Mouse (Mus musculus) CD4-positive helper T cell, adult 2 months (primary cell): Measurements from ENCODE around the gene Paqr6.

Experiments
- DNase-seq: peaks from one replicate; pipeline ENCODE4 v3.0.0-alpha.2; 2012; ENCODE audit warnings: low read depth, missing footprints, low spot score

Gene Paqr6

DNA sequence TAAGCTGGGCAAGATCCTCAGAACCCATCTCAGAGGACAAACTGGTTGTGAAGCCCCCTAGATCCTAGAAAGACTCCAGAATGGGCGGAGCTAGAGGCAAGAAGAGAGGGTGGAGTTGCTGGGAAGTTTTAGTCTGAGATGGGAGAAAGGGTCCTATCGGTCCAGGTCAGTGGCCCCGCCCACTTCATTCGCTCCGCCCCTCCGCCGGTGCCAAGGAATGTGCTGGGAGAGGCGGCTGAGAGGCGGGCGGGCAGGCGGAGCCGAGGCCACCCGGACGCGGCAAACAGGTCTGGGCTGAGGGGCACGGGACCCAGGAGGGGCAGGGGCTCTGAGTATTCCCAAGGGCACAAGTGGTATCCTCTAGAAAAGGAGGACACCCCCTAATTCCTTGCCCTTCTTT is at the start of gene Paqr6:
TSS of gene Paqr6 (plus strand) at position 248 of the 400 bp plus-strand sequence.
- DNase-seq = no peak

DNA sequence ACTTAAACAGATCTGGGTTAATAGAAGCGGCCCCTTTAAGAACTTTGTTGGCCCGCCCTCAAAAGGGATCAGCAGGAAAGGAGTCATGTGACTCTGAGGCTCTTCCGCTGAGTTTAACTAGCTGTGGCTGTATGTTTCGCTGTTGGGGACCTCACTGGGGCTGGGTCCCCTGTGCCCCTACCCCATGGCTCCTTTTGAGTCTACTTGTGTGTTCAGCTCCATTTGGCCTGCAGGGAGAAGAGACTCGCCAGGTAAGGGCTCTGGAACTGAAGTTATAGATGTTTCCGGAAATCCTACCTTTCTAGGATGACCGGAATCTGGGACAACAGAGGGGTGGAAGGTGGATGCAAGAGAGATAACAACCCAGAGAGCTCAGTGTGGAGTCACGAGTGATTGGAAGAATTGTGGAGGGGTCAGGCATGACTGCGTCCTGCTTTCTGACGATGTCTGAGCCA is 39.4 kb upstream of the Paqr6 start, which contains the start of gene Glmp:
TSS of gene Glmp (plus strand) at position 73 of the 455 bp plus-strand sequence.
- peak; percentile 74 for DNase-seq

DNA sequence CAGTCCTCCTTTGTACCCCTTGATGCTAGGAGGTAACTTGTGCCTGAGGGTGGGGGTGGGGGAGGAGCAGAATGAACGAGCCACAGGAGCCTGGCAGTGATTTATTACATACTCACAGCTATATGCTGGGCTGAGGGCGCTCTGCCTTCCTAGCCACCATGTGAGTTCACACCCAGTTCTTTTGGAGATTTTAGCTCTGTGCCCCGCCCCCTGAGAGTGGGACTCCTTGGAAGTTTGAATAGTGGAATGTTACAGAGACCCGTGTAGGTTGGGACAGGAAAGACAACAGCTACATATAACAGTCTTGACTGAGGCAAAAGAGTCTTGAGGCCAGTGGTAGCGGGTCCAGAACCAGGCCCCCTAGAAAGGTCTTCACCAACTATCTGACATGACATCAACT is 35.4 kb upstream of the Paqr6 start:
- no peak for DNase-seq

DNA sequence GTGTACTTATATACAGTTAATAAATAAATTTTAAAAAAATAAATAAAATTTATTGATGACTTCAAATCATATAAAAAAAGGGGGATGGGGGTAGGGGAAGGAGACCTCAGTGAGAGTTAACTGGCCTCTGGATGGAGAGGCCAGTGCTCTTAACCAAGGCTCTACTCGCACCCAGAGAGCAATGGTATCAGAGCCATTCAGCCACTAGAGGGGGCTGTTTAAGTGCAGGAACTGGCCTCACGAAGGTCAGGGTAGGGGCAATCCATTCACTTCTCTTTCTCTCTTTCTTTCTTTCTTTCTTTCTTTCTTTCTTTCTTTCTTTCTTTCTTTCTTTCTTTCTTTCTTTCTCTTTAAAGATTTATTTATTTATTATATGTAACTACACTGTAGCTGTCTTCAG is 33.1 kb upstream of the Paqr6 start:
- DNase-seq = peak; percentile 62

DNA sequence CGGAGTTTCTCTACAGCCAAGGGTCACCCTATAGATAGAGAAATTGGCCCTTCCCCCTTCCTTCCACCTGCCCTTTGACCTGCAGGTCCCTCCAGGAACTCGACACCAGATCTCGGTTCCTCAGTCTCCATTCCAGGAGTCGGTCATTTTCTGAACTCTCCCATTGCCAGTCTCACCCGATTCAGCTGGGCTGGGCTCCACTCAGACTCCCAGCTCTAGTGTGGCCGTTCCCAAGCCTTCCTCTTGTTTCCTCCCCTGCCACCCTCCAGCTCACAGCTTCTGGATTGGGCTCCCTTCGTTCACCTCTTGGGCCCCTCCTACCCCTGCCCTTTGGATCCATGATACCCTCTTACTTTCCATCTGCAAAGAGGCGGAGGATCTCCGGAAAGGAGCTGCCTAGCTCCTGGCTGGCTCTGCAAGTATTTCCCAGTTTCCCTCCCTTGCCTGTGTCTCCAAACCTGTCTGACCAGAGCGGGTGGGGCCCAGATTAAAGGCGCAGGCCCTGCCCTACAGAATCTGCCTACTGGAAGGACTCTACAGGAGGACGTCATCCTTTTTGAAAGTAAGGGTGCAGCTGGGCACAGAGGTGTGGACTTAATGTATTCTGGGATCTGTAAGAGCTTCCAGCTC is 30.2 kb upstream of the Paqr6 start:
- DNase-seq = no peak

DNA sequence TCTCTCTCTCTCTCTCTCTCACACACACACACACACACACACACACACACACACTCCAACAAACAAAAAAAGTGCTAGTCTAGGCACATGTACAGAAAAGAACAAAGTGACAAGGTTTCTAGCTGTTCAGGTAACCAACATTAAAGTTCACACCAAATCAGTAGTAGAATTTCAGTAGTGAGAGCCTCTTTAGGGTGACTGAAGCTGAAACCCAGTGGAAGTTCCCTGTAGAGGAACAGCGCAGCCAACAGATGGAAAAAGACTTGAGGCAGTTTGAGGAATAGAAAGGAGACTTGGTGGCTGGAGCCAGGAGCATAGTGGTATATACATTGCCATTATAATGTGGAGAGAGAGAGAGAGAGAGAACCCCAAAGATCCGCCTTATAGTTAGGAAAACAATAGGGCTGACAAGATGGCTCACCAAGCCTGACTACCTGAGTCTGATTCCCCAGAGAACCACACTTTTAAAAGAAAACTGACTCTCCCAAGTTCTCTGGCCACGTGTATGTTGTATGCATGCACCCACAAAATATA is 29.4 kb upstream of the Paqr6 start:
- DNase-seq = no peak

DNA sequence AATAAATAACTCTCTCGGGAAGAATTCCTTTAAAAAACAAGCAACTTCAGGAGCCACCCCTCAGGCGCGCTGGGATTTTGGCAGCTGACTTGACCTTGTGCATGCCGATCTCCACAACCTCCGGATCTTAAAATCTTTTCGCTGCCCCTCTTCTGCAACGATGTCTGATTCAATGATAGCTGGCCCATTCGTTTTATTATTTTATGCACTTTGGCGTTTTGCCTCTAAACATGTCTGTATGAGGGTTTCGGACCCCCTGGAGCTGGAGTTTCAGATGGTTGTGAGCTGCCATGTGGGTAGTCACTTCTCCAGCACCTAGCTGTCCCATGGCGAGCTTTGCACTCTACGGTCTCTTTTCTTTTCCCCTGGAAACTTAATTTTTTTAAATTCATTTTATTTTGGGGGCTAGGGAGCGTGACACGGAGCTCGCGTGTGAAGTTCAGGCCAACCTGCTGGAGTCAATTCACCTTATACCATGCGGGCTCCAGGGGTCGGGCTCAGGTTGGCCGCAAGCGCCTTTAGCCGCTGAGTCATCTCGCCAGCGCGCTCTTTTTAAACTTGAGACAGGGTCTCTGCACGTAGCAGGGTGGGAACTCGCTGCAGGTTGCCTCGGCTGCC is 28.8 kb upstream of the Paqr6 start:
- no peak for DNase-seq

DNA sequence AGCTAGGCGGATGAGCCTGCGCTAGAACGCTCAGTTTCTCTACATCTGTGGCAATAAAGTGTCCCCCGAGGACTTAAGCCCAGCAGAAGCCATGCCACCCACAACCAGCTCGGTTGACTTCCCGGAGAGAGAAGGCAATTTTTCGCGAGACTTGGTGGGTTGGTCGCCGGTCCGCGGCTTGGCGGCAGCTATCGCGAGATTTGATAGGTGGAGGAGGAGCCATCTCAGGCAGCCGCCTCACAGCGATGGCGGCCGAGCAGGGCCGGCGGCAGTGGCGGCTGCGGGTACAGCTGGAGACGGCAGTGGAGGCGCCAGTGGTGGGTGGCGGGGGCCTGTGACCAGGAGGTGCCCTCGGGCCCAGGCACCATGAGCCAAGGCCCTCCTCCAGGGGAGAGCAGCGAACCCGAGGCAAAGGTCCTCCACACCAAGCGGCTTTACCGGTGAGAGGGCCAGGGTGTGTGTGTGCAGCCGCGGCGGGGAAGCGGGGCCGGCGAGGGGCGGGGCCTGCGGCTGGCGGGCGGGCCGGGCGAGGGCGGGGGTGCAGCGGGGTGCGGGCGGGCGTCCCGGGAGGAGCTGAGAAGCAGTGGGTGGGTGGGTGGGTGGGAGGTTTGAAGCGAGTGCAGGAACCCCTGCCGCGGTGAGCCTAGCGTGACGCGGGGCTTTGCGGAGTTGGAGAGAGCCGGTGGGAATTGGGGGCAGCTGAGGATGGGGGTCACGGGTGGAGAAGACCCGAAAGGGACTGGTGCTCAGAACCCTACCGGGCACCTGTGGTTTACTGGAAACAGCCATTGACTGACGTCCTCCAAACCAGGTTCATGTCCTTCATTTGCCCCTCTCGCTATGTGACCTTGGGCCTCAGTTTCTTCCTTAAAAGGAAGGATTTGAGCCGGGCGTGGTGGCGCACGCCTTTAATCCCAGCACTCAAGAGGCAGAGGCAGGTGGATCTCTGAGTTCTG is 28.0 kb upstream of the Paqr6 start, which contains the start of the genes Tmem79 and Smg5:
TSS of gene Tmem79 (minus strand) at position 91 of the 956 bp plus-strand sequence.
TSS of gene Smg5 (plus strand) at position 203 of the 956 bp plus-strand sequence.
- peak; percentile 98 for DNase-seq

DNA sequence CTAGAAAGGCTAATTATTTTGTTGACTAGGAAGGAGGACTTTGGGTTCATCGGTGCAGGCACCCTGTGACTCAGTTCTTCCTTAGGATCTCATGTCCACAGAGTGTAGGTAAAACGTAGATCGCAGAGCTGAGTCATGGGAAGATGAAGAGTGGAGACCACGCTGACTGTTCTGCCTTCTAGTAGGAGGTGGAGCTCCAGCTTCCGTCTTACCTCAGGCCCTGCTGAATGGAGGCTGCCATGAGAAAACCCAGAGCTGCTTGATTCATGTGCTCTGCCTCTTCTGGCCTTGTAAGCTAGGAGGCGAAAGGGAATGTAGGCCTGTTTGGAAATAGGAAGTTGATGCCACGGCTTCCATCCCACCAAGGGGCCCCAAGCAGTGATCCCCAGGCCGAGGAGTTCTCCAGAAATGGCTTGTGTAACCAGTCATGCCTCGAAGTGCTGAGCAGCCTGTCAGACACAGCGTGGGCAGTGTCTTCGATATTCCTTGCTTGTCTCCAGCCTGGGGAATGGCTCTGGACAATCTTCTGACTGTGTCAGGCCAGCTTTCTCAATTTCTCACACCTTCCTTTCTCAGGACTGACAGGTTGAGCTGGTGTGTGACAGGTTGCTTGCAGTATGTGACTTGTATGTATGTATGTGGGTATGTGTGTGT is 26.9 kb upstream of the Paqr6 start:
- DNase-seq = peak; percentile 75

DNA sequence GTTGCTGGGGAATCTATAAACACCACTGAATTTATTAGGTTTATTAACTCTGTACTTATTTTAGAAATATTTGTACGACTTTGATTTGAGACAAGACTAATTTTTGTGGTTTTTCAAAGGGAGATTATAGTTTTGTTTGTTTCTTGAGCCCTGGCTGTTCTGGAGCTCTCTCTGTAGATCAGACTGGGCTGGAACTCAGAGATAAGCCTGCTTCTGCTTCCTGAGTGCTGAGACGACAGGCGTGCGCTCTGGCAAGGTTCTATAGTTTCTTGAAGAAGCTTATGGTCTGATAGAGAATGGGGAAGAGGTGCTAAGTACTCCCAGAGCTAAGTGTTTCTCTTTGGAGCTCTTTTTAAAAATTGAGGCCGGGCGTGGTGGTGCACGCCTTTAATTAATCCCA is 26.1 kb upstream of the Paqr6 start:
- no peak for DNase-seq

DNA sequence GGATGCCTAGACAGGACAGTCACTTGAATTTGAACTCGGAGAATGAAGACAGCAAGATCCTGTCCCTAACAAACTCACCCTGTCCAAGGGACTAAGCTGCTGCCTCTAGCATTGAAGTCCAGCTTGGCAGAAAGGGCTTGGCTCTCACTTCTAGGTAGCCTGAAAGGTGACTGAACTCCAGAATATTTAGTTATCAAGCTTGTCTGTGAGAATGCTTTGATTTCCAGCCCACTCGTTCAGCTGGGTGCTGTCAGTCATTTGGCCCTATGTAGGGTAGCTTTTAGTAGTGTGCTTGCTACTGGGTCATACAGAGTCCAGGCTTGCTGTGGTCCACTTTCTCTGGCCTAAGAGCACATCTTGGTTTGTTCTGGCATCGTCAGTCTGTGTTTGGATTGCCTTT is 25.4 kb upstream of the Paqr6 start:
- no peak for DNase-seq

DNA sequence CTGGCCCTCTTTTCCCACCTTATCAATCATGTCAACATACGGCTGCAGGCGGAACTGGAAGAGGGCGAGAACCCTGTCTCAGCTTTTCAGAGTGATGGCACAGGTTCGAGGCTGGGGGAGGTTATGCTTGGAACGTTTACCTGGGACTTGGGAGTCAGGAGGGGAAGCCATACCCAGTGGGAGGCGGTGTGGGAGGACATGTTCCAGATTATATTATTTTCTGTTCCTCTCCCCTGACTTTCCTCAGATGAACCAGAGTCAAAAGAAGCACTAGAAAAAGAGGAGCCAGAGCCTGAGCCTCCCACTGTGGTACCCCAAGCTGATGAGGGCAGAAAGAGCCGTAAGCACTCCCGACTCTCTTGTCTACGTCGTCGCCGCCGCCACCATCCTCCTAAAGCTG is 13.7 kb upstream of the Paqr6 start:
- no peak for DNase-seq

DNA sequence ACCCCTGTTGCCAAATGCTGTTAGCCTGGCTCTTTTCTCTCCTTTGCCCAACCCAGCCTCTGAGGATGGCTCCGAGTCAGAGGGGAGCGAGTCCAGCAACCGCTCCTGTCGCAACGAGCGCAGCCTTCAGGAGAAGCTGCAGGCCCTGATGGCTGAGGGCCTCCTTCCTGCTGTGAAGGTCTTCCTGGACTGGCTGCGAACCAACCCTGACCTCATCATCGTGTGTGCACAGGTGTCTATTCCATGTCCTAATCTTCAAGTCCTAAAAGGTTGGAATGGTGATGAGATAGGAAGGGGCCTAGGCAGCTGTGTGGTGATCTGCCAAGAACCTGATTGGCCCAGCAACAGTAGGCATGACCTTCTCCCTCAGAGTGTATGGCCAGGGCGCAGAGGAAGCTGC is 11.5 kb upstream of the Paqr6 start:
- DNase-seq = no peak

DNA sequence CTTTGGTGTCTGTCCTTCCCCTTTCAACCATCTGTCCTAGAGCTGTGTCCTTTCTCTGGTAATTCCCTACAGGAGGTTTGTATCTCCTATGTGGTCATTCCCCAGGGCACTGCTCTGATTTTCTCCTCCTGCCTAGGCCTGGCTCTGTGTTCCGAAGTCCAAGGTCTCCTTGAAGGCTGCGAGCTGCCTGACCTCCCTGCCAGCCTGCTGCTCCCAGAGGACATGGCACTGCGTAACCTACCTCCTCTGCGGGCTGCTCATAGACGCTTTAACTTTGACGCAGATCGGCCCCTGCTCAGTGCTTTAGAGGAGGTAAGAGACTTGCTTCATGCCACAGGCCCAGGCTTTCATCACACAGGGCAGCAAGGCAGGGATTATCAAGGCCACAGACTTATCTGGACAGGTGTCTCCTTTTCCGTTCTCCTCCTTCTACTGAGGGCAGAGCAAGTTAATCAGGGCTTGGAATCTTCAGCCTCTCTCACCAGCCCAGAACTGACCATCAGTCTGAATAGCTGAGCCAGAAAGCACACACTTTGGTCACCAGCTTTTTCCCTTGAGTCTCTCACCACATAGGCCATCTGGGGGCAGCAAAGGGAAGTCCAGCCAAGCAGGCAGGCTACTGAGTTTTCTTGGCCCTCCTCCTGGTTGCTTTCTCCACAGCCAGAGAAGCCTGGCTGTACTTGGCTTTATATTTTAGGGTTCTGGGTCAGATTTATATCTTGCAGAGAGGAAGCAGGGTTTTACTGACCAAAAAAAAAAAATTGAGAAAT is 9.8 kb upstream of the Paqr6 start:
- no peak for DNase-seq

DNA sequence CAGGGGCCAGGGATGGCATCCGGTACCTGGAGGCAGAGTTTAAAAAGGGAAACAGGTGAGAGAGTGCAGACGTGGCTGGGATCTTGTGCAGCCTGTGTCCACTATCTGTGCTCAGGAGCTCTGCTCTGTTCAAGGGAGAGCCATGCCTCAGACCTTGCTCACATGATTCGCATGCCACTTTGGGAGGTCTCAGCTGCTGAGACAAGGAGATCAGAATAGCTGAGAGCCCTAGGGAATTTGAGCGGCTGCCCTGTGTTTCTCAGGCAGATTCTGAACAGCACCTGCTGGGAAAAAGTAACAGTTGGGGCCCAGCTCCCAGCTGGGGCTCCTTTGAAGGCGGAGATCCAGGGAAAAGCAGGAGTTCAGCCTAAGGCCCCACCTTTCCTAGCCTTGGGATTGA is 4.8 kb upstream of the Paqr6 start:
- no peak for DNase-seq

DNA sequence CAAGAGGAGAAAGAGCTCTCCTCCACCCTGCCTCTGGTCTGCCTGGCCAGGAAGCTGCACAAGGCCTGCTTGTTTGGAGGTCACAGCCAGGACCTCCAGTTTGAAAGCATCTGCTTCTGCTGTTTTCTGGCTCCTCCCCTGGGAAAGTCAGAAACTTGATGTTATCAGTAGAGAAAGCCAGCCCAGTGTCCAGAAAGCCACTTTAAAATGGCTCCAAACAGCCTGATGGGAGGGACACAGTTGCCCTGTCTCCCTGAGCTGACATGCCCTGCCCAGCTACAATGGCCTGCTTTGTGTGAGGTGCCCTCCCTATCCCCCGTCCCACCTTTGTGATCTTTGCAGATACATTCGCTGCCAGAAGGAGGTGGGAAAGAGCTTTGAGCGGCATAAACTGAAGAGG is 4.4 kb upstream of the Paqr6 start:
- DNase-seq = no peak

DNA sequence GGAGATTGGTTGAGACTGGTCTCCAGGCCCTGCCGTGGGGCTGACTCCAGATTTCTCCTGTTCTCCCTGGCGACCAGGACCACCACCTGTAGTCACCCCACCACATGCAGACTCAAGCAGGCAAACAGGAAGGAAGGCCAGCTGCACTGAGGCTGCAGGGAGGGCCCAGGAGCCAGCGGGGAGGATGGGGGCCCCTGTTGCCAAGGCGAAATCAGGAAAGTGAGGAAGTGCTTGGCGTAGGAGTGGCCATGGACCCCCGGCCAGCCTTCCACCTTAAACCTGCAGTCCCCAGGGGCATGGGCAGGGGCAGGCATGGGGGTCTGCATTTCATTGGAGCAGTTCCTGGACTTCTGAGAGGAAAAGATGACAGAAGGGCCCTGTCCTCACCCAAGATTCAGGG is 3.3 kb upstream of the Paqr6 start:
- DNase-seq = no peak

DNA sequence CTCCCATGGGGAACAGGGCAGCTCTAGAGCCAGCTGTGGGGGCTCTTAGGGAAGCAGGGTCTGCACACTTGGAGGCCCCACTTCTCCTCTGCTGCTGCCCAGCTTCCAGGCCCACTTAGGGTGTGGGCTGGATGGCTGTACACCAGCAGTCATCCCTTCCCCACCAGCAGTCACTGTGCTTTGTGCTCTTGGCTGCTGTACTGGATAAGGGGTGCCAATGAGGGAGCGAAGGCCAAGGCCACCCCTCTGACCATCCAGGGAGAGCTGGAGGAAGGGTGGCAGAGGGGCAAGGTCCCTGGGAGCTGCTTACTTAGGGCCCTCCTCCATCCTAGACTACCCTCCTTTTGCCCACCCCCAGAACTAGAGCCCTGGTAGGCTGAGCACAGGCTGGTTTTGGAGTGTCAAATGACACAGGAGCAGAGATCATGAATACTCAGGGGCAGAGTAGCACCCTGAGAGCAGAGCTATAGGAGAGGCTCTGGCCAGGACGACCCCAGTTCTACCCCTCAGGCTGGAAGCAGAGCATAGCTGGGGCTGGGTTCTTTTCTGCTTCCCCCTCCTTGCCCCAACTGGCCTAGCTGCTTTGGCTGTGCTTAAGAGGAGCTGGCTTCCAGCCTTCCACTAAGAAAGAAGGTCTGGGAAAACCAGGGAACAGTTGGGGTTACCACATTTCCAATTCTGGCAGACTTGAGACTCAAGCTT is 2.6 kb upstream of the Paqr6 start:
- DNase-seq = no peak

DNA sequence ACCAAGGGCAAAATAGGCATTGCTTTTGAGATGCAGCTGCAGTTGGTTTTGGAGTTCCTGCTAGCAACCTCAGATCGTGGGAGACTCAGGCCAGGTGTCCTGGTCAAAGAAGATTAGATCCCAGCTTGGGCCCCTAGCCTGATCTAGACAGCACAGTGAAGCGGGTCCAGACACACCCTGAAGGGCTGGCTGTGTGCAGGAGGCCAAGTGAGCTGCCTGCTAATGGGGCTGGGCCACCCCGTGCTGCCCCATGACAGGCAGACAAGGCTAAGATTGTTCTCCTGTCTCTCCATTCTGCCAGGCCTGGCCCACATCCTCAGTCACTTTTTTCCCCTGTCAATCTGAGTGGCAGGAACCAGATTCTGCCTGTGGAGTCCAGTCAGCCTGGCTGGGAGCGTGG is 684 bp upstream of the Paqr6 start:
- DNase-seq = no peak
